Mouse (Mus musculus) frontal cortex, postnatal 14 days (tissue): ENCODE measurements around the gene Rplp0.
A peak's percentile ranks its signal among the peaks of the same experiment; 100 is the strongest.

Source experiments
- DNase-seq, 2 experiments: peaks; one replicate each; pipeline ENCODE4 v3.0.0; 2022; ENCODE audit warnings: low spot score in 2 of 2

The Rplp0 gene

GRCm38 (mm10) chr5:115526456-115527202 lies 32.6 kb upstream of the Rplp0 start:
- no peak for DNase-seq

- no peak for DNase-seq
These were observed 31.1 kb upstream of the Rplp0 start for GRCm38 (mm10) chr5:115528128-115528527.

- DNase-seq = no peak
These were observed 29.9 kb upstream of the Rplp0 start for GRCm38 (mm10) chr5:115529364-115529741.

GRCm38 (mm10) chr5:115529742-115530446 lies 29.4 kb upstream of the Rplp0 start:
- no peak for DNase-seq

GRCm38 (mm10) chr5:115530447-115530809 lies 28.8 kb upstream of the Rplp0 start:
- no peak for DNase-seq

GRCm38 (mm10) chr5:115531671-115532270 lies 27.5 kb upstream of the Rplp0 start:
- DNase-seq = no peak

- DNase-seq = no peak
These were observed 25.0 kb upstream of the Rplp0 start for GRCm38 (mm10) chr5:115534290-115534731.

GRCm38 (mm10) chr5:115534856-115535255 lies 24.4 kb upstream of the Rplp0 start:
- no peak for DNase-seq

GRCm38 (mm10) chr5:115535635-115536034 lies 23.6 kb upstream of the Rplp0 start:
- no peak for DNase-seq

- DNase-seq = no peak
These were observed 21.1 kb upstream of the Rplp0 start for GRCm38 (mm10) chr5:115538017-115538692.

- DNase-seq = peak; percentile 81 to 92
These were observed 20.6 kb upstream of the Rplp0 start for GRCm38 (mm10) chr5:115538693-115539043.

- no peak for DNase-seq
These were observed 16.5 kb upstream of the Rplp0 start for GRCm38 (mm10) chr5:115542635-115543384.

GRCm38 (mm10) chr5:115543509-115544253 lies 15.6 kb upstream of the Rplp0 start:
- peak in 1 of 2 experiments; percentile 51 for DNase-seq

GRCm38 (mm10) chr5:115544655-115545185 lies 14.5 kb upstream of the Rplp0 start:
- no peak for DNase-seq

GRCm38 (mm10) chr5:115545636-115546035 lies 13.6 kb upstream of the Rplp0 start:
- no peak for DNase-seq

GRCm38 (mm10) chr5:115546536-115546935 lies 12.7 kb upstream of the Rplp0 start:
- no peak for DNase-seq

- no peak for DNase-seq
These were observed 12.3 kb upstream of the Rplp0 start for GRCm38 (mm10) chr5:115547014-115547413.

GRCm38 (mm10) chr5:115547421-115547820 lies 11.8 kb upstream of the Rplp0 start:
- DNase-seq = no peak

GRCm38 (mm10) chr5:115548501-115549285 lies 10.6 kb upstream of the Rplp0 start:
- DNase-seq = no peak

GRCm38 (mm10) chr5:115550482-115551005 lies 8.7 kb upstream of the Rplp0 start:
- no peak for DNase-seq
